Mouse (Mus musculus): ENCODE results near the gene Plekhg1. TPM values are rescaled to one million over a fixed set of nuclear protein-coding genes. Genes with fewer than 3 reads are reported as not detected.

The Plekhg1 gene
- total and polyA plus RNA-seq, 2 experiments from 2014 or later = 4.1 to 14.3 TPM

GRCm38 (mm10) chr10:3914104-3914503 lies 173.9 kb downstream of the Plekhg1 start:
- WGBS = 80% methylated on average over 5 of the region's 5 CpGs
- H3K4me3 ChIP-seq (ENCODE audit: low read depth, low read length) = no peak overlapping the region
- H3K9ac ChIP-seq (replicated peaks; ENCODE audit: low read depth, low read length) = no peak overlapping the region
- TF ChIP-seq EP300 (IDR thresholded peaks at IDR 0.05; ENCODE audit: low read depth) = no peak
- TF ChIP-seq CTCF (IDR thresholded peaks at IDR 0.05; ENCODE audit: low read depth) = no peak
- no peak for ATAC-seq (ENCODE audit: insufficient read depth, low read depth)
- H3K27ac ChIP-seq (ENCODE audit: low read depth) = no peak overlapping the region
- H3K9me3 ChIP-seq (replicated peaks; ENCODE audit: control insufficient read depth, low read length) = no peaks in the 10 kb centered on the region
- H3K36me3 ChIP-seq (replicated peaks; ENCODE audit: control insufficient read depth, insufficient read depth, low read length) = 0 out of 2 replicates have a peak, but pooled peaks cover 5% of the 10 kb centered on the region
- no peak for DNase-seq (ENCODE audit: low spot score)
- no peaks in the 10 kb centered on the region; the same call in 1 of the 2 replicates for H3K4me1 ChIP-seq (ENCODE audit: control insufficient read depth, insufficient read depth)
- no peak overlapping the region for H3K4me2 ChIP-seq (ENCODE audit: low read depth, low read length)
- no peaks in the 10 kb centered on the region for H3K27me3 ChIP-seq (ENCODE audit: control insufficient read depth, insufficient read depth, low read length)

GRCm38 (mm10) chr10:3920368-3921152 lies 180.4 kb downstream of the Plekhg1 start:
- H3K9me3 ChIP-seq (replicated peaks; ENCODE audit: control insufficient read depth, low read length) = no peaks in the 10 kb centered on the region
- H3K4me2 ChIP-seq (ENCODE audit: low read depth, low read length) = no peak overlapping the region

GRCm38 (mm10) chr10:3928008-3928545 lies 187.9 kb downstream of the Plekhg1 start:
- H3K27me3 ChIP-seq (ENCODE audit: control insufficient read depth, insufficient read depth, low read length) = no peaks in the 10 kb centered on the region
- H3K36me3 ChIP-seq (replicated peaks; ENCODE audit: control insufficient read depth, insufficient read depth, low read length) = no peaks in the 10 kb centered on the region
- no peaks in the 10 kb centered on the region for H3K9me3 ChIP-seq (replicated peaks; ENCODE audit: control insufficient read depth, low read length)
- no peak overlapping the region for H3K9ac ChIP-seq (replicated peaks; ENCODE audit: low read depth, low read length)
- TF ChIP-seq EP300 (IDR thresholded peaks at IDR 0.05; ENCODE audit: low read depth) = no peak
- no peak for TF ChIP-seq CTCF (IDR thresholded peaks at IDR 0.05; ENCODE audit: low read depth)
- H3K27ac ChIP-seq (ENCODE audit: low read depth) = no peak overlapping the region
- 73% methylated on average over 4 of the region's 4 CpGs for WGBS
- no peaks in the 10 kb centered on the region for H3K4me1 ChIP-seq (ENCODE audit: control insufficient read depth, insufficient read depth)
- H3K4me2 ChIP-seq (ENCODE audit: low read depth, low read length) = no peak overlapping the region
- no peak overlapping the region for H3K4me3 ChIP-seq (ENCODE audit: low read depth, low read length)
- no peak for ATAC-seq (ENCODE audit: insufficient read depth, low read depth)
- DNase-seq (ENCODE audit: low spot score) = no peak

More at GRCm38 (mm10) chr10:3920368-3921152, 180.4 kb downstream of the Plekhg1 start:
- Histone ChIP-seq H3K27ac (ENCODE audit: low read depth) (no peak overlapping the region), H3K36me3 (replicated peaks; ENCODE audit: control insufficient read depth, insufficient read depth, low read length) (0 out of 2 replicates have a peak, but pooled peaks cover 8% of the 10 kb centered on the region), H3K4me3 (ENCODE audit: low read depth, low read length) (no peak overlapping the region), H3K9ac (replicated peaks; ENCODE audit: low read depth, low read length) (no peak overlapping the region), H3K27me3 (ENCODE audit: control insufficient read depth, insufficient read depth, low read length) (no peaks in the 10 kb centered on the region), H3K4me1 (ENCODE audit: control insufficient read depth, insufficient read depth) (no peaks in the 10 kb centered on the region; the same call in 1 of the 2 replicates)
- DNase-seq (ENCODE audit: low spot score) (no peak), ATAC-seq (ENCODE audit: insufficient read depth, low read depth) (no peak)
- WGBS = 66% methylated on average over 20 of the region's 20 CpGs
- TF ChIP-seq CTCF (IDR thresholded peaks at IDR 0.05; ENCODE audit: low read depth) (no peak), EP300 (IDR thresholded peaks at IDR 0.05; ENCODE audit: low read depth) (no peak)

- Histone ChIP-seq H3K9ac (replicated peaks; ENCODE audit: low read depth, low read length) (no peak overlapping the region), H3K4me1 (ENCODE audit: control insufficient read depth, insufficient read depth) (no peaks in the 10 kb centered on the region), H3K4me3 (ENCODE audit: low read depth, low read length) (no peak overlapping the region), H3K4me2 (ENCODE audit: low read depth, low read length) (no peak overlapping the region), H3K27me3 (ENCODE audit: control insufficient read depth, insufficient read depth, low read length) (no peaks in the 10 kb centered on the region), H3K9me3 (replicated peaks; ENCODE audit: control insufficient read depth, low read length) (no peaks in the 10 kb centered on the region), H3K36me3 (replicated peaks; ENCODE audit: control insufficient read depth, insufficient read depth, low read length) (no peaks in the 10 kb centered on the region), H3K27ac (ENCODE audit: low read depth) (no peak overlapping the region)
- DNase-seq (ENCODE audit: low spot score) (no peak), ATAC-seq (ENCODE audit: insufficient read depth, low read depth) (no peak)
- TF ChIP-seq EP300 (IDR thresholded peaks at IDR 0.05; ENCODE audit: low read depth) (no peak), CTCF (IDR thresholded peaks at IDR 0.05; ENCODE audit: low read depth) (no peak)
These were observed 191.7 kb downstream of the Plekhg1 start for GRCm38 (mm10) chr10:3931831-3932230.

- no peak overlapping the region for H3K4me2 ChIP-seq (ENCODE audit: low read depth, low read length)
- no peaks in the 10 kb centered on the region for H3K4me1 ChIP-seq (ENCODE audit: control insufficient read depth, insufficient read depth)
- no peak overlapping the region for H3K9ac ChIP-seq (replicated peaks; ENCODE audit: low read depth, low read length)
- H3K27me3 ChIP-seq (ENCODE audit: control insufficient read depth, insufficient read depth, low read length) = no peaks in the 10 kb centered on the region
- H3K4me3 ChIP-seq (ENCODE audit: low read depth, low read length) = no peak overlapping the region
- TF ChIP-seq EP300 (IDR thresholded peaks at IDR 0.05; ENCODE audit: low read depth) (no peak), CTCF (IDR thresholded peaks at IDR 0.05; ENCODE audit: low read depth) (no peak)
- no peaks in the 10 kb centered on the region; the same call in 1 of the 2 replicates for H3K36me3 ChIP-seq (replicated peaks; ENCODE audit: control insufficient read depth, insufficient read depth, low read length)
- ATAC-seq (ENCODE audit: insufficient read depth, low read depth) (no peak), DNase-seq (ENCODE audit: low spot score) (no peak)
- no peak overlapping the region for H3K27ac ChIP-seq (ENCODE audit: low read depth)
- 72% methylated on average over 12 of the region's 12 CpGs for WGBS
- no peaks in the 10 kb centered on the region for H3K9me3 ChIP-seq (replicated peaks; ENCODE audit: control insufficient read depth, low read length)
These were observed 193.3 kb downstream of the Plekhg1 start for GRCm38 (mm10) chr10:3933311-3933940.
